Mouse (Mus musculus): Measurements from ENCODE around the gene Gm38119.
"Not testable (repeated sequence)": the region's sequence is repeated elsewhere in the genome, so short reads cannot be mapped to it uniquely, and the experiment has no call there.

Gm38119 gene

GRCm38 (mm10) chr3:92738996-92739395, at the start of gene Gm38119:
Gm38119 (minus strand) TSS chr3:92739096.
- in situ Hi-C loops (cut with MboI; ENCODE audit: unreplicated experiment in 2 of 2) = no loop called here

GRCm38 (mm10) chr3:92778799-92779198, 39.9 kb upstream of the Gm38119 start, which contains the start of gene Lce1i:
Lce1i (minus strand) TSS chr3:92778899.
- in situ Hi-C loops (cut with MboI; ENCODE audit: unreplicated experiment in 2 of 2) = no loop called here

GRCm38 (mm10) chr3:92771573-92771972, 32.7 kb upstream of the Gm38119 start:
- in situ Hi-C loops (cut with MboI; ENCODE audit: unreplicated experiment in 2 of 2) = no loop called here

- in situ Hi-C loops (cut with MboI; ENCODE audit: unreplicated experiment in 2 of 2) = no loop called here
These were observed 26.1 kb upstream of the Gm38119 start, which contains the start of gene Lce1h for GRCm38 (mm10) chr3:92764965-92765364. Lce1h (minus strand) TSS chr3:92765065.

- in situ Hi-C loops (cut with MboI; ENCODE audit: unreplicated experiment in 2 of 2) = no loop called here
These were observed 14.3 kb upstream of the Gm38119 start for GRCm38 (mm10) chr3:92753197-92753596.

- in situ Hi-C loops (cut with MboI; ENCODE audit: unreplicated experiment in 2 of 2) = no loop called here
These were observed 13.3 kb upstream of the Gm38119 start, which contains the start of gene Lce1g for GRCm38 (mm10) chr3:92752238-92752637. Lce1g (minus strand) TSS chr3:92752338.

GRCm38 (mm10) chr3:92722631-92723030, 16.3 kb downstream of the Gm38119 start:
- in situ Hi-C loops (cut with MboI; ENCODE audit: unreplicated experiment in 2 of 2) = no loop called here

- in situ Hi-C loops (cut with MboI; ENCODE audit: unreplicated experiment in 2 of 2) = no loop called here
These were observed 18.6 kb downstream of the Gm38119 start, which contains the start of gene Lce1f for GRCm38 (mm10) chr3:92720250-92720649. Lce1f (minus strand) TSS chr3:92720350.

GRCm38 (mm10) chr3:92715122-92715521, 23.8 kb downstream of the Gm38119 start:
- in situ Hi-C loops (cut with MboI; ENCODE audit: unreplicated experiment in 2 of 2) = no loop called here

- in situ Hi-C loops (cut with MboI; ENCODE audit: unreplicated experiment in 2 of 2) = no loop called here
These were observed 29.9 kb downstream of the Gm38119 start, which contains the start of gene Lce1e for GRCm38 (mm10) chr3:92708974-92709373. Lce1e (minus strand) TSS chr3:92709074.

- in situ Hi-C loops (cut with MboI; ENCODE audit: unreplicated experiment in 2 of 2) = no loop called here
These were observed 44.3 kb downstream of the Gm38119 start for GRCm38 (mm10) chr3:92694613-92695012.

- in situ Hi-C loops (cut with MboI; ENCODE audit: unreplicated experiment in 2 of 2) = no loop called here
These were observed 47.2 kb downstream of the Gm38119 start for GRCm38 (mm10) chr3:92691688-92692087.

- in situ Hi-C loops (cut with MboI; ENCODE audit: unreplicated experiment in 2 of 2) = not testable (repeated sequence)
These were observed 49.7 kb downstream of the Gm38119 start for GRCm38 (mm10) chr3:92689154-92689553.
